Mouse (Mus musculus): ENCODE measurements around the gene Ndufs5.
A peak's percentile ranks its signal among the peaks of the same experiment; 100 is the strongest.

The Ndufs5 gene

DNA sequence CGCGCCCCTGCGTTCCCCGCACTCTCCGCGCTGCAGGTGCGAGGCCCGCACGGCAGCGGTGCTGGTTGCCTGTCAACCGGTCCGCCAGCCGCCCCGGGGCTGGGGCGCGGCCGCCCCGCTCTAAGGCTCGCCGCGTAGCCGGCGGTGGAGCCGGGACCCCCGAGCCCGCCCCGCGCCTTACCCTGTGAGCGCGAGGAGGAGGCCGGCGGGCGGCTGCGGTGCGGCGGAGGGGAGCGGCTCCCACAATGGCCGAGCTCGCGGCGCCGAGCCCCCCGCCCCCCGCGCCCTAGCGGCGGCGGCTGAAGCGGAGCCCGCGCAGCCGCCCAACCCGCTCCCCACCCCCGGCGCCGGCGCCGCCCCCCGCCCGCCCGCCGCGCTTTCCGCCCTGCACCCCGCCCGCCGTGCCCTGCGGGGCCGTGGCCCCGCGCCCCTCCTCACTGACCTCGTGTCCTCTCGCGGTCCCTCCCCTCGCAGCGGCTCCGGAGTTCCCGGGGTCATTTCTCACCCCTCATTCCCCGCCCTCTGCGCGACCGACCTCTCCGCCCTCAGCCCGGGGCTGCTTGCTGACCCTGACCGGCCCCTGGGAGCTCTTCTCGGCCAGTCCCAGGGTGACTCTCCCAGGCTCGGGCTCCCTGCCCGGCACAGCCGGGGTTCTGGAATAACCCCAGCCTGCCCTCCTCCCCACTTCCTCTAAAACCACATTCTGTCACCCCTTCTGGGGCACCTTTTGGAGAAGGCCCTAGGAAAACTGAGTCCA is 30.8 kb downstream of the Ndufs5 start:
- DNase-seq = peak; percentile 70 to 88

DNA sequence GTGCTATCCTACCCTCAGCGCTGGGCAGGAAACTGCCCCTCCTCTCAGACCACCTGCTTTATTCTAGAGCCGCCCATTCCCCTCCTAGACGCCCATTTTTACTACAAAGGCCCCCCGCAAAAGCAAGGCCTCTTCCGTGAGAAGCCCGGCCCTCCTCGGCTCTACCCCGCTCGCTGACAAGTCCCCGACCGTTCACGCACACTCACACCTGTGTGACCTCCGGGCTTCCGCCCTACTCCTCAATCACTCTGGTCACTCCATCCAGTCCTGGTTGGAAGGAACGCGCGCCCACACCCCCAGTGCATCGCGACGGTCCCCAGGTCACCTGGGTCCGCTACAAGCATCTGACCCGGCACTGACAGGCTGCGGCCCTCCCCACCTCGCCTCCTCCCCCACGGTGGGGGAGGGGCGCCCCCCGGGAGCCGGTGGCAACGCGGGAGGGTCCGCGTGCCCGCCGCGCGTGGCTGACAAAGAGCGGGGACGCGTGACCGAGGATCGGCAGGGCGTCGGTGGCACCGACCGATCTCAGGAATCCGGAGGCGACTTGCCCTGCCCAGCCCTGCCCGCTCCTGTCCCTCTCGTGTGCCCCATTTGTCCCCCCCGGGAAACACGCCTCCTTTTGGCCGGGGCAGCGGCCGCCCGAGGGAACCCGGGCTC is 31.5 kb downstream of the Ndufs5 start:
- peak in 1 of 2 experiments; percentile 52 for DNase-seq

DNA sequence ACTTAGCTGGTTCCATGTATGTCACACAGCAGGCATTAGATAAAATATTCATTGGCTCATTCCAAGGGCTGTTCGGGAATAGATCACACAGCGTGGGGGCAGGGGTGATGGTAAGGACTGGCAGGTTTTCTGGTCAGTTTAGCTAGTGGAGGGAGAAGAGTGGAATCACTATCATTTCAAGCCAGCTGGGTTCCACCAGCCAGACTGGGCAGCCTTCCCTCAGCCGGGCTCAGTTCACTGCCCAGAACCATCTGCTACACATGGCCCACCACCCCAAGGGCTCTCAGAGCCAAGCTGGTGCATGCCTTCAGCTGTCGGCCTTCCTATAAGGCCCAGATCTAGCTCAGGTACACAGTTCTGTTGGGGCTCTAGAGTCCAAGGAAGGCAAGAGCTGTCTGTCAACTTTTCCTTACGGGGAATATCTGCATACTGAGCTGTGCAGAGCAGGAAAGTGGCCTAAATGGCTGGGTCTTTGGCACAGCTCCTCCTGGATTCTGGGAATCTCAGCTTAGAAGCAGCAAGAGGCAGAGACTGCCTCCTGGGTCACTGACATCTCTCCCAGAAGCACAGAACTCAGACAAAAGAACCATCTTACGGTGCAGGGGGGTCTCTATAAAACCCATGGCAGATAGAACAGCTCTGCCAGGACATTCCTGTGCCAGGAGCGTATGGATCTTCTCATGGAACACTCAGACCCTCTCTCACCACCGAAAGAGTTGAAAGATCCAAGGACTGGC is 32.3 kb downstream of the Ndufs5 start:
- DNase-seq = no peak

DNA sequence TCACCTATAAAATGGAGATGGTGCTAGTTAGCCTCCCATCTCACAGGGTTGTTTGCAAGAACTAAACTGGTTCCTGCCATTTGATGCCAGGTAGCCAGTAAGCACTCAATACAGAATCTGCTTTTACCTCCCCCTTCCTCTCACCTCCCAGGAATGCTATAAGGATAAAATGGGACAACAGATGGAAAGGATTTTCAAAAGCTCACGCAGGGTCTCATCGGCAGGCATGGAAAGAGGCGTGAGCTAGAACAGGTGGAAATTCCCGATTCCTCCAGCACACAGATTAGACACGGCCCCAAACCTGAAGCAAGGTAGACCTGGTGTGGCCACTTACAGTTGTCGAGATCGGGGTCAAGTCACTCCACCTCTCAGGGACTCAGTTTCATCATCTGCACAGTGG is 33.0 kb downstream of the Ndufs5 start:
- DNase-seq = no peak

DNA sequence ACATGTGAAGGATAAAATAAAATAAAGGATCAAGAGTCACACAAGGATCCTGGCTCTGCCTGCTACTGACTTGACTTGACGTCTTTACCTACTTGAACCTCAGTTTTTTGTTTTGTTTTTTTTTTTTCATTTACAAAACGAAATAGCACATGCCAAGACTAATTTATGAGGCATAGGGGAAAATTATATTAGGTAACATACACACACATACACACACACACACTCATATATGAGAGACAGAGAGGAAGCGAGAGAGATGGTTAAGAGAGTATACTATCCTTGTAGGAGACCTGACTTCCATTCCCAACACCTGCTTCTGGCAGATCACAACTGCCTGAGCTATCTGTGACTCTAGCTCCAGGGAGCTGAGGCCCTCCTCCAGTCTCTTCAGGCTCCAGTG is 33.7 kb downstream of the Ndufs5 start, which contains the start of gene Macf1:
TSS of gene Macf1 (minus strand) at position 101 of the 400 bp plus-strand sequence.
- no peak for DNase-seq

DNA sequence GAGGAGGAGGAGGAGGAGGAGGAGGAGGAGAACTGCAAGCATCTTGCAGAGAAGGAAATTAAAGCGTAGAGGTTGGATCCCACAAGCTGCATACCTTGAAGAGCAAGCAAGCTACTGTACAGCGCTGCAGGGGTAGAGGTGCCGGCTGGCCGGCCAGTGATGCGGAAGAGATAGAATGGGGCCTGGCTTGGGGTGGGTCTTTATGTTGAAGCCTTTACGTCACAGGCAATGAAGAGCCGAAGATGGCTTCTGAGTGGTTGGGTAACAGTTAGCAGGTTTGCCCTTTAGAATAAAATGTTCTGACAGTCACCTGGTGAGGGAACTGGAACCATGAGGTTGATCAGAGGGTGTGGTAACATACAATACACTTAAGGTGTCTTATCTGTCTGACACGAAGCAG is 35.7 kb downstream of the Ndufs5 start:
- DNase-seq = no peak

DNA sequence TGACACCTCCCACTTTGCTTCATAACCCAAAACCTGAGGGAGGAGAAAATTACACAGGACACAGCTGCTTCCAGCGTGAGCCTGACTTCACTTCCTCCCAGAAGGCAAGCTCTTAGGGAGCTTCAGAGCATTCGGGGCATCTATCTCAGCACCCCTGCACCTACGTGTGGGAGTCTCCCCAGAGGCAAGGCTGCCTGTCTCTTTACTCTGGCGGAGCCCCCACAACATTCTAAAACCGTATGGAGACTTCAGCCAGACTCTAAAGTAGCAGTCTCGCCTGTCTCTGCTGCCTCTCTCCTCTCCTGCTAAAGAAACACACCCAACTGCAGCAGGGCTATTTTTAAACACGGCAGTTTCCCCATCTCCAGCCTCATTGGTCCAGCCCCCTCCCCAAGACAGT is 37.0 kb downstream of the Ndufs5 start:
- DNase-seq = no peak

DNA sequence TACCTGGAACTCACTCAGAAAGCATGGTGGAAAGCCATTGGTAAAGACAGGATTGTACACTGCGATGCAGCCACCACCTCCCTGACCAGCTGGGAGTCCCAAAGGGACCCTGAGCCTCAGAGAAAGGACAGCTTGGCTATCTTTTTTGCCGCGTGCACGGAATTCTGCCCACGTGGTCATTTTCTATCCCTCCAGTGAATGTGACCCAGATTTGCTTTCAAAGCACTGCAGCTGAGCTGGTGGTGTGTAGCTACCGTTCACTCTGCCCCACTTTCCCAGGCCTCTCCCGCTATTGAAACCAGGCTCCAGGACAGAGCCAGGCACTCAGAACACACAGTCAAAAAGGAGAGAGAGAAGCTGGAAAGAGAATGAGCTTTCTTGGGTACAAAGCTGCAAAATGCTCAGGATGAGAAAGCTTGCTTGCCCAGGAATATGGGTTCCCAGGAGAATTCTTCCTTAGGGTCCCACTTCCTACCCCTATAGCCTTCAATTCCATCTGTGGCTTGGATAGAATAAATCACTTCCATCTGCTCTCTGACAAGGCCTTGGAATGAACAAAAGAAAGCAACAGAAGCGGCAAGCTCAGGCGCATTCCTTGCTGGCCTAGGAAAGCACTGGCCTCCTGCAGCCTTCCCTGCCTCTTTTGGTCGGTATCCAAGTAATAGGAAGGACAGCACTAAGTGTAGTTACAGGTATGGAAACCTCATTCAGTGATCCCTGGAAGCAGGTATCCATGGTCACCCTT is 40.8 kb downstream of the Ndufs5 start:
- DNase-seq = peak; percentile 50 to 52

DNA sequence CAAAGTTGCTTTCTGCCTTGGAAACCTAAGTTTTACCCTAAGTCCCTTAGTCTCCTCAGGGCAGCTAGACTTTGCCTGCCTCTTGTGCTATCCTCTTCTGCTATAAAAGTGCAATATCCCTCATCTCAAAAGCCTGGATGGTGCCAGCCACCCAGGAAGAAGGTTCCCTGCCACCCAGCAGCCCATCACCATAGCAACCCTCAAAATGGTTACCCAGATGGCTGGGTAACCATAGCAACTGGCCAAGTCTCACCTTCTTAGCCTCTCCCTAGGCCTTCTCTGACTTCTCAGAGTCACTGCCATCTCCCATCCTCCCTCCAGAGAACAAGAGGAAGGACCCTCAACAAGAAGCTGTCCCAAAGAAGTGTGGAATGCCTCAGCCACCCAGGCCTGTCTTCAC is 47.4 kb downstream of the Ndufs5 start:
- DNase-seq = no peak

DNA sequence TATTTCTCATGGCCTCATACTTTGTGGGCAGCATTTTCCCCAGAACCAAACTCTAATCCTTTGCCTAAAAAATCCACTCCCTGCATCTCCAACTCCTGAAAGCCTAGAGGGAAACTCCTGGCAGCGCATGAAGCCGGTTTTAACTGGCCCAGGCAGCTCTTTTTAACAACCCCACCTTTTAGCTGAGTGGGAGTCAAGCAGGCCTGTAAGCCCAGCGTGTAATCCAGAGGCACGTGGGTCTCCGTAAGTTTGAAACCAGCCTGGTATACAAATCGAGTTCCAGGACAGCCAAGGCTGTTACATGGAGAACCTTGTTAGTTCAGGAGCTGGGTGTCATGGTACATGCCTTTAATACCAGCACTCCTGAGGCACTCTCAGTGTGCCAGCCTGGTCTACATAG is 48.3 kb downstream of the Ndufs5 start:
- DNase-seq = no peak

DNA sequence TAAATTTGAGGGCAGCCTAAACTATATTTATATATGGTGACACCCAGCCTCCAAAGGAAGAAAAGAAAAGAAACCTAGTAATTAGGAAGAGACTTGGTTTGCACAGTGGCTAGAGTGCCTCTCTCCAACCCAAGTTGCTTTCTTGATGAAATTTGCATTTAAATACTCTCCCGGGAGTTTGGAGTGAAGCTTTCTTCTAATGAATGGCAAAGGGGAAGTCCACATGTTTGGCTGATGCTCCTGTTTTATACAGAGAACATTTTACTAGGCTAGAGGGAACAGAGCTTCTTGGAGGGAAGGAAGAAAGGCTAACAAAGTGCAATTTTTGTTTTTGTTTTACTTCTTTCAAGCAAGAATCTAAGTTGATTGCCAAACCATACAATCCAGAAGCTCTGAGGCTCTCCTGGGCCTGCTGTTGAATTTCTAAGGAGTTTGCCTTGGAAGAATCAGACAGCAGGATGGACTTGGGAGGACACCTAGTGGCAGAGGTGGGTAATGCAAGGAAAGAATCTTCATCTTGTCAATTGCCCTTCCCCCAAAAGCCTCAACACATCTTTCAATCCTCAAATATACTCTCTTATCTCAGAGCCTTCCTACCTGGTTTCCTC is 50.6 kb downstream of the Ndufs5 start:
- DNase-seq = peak; percentile 67 to 91

DNA sequence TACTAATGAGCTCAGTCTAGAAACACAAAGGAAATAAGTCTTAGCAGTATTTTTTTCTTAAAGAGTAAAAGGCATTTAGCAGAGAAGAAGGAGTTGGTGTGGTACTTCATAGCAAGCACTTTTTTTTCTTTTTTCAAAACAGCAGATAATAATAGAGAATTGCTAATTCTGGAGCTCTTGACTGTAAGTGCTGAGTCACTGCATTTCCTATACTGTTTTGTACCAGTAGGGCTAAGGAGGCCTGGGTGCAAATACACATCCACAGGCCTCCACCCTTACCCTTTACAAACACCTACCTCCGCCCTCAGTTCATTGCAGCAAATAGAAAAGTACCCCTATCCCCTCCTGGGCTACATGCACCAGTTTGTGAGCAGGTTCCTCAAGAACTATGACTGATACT is 51.5 kb downstream of the Ndufs5 start:
- DNase-seq = no peak

DNA sequence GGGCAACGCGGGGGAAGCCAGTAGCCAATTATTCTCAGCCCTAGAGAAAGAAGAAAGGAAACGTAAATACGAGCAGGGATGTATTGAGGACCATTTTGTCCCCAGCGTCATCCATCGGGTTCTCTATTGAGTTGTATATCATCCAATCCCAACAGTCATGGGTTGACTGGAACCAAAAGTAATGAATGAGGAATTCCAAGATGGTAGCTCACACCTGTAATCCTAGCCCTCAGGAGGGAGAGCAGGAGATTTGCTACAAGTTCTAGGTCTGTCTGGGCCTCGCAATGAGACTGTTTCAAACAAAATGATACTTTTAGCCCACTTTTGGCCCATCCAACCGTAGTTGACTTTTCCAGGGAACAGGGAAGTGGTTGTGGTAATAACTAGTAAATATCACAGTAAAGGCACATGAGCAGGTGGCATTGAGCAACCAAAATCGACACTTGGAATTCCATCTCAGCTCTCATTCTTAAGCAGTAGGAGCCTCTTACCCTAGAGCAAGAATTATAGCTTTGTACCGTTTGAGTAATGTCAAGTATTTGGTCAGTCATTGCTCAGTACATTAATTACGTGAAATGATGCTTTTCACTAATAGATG is 52.2 kb downstream of the Ndufs5 start:
- no peak for DNase-seq

DNA sequence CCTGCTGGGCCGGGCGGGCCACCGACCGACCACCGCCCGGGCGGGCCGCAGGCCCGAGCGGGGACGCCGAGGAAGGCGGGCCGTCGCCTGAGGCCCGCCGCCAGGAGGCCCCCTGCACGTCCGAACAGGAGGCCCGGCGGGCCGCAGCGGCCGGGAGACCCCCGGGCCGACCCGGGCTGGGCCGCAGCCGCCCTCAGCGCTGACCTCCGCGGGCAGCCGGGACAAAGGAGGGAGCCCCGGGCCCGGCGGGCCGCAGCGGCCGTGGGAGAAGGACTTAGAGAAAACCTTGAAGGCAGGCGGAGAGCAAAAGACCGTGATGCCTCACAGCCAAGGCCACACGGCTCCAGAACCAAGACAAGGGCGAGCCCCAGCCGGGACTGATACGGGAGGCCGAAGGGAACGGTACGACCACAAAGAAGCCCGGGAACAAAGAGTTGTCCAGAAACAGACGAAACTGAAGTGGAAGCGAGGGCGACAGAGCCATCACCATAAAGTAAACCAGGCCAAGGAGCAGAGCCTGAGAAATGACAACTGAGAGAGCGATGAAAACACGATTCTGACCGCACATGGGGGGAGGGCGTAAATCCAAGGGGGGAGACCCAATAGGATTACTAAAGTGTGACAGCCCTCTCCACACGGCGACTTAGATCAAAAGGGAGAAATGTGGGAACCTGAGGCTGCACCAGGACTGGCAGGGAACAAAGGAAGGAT is 52.9 kb downstream of the Ndufs5 start:
- DNase-seq = peak; percentile 42 to 58

DNA sequence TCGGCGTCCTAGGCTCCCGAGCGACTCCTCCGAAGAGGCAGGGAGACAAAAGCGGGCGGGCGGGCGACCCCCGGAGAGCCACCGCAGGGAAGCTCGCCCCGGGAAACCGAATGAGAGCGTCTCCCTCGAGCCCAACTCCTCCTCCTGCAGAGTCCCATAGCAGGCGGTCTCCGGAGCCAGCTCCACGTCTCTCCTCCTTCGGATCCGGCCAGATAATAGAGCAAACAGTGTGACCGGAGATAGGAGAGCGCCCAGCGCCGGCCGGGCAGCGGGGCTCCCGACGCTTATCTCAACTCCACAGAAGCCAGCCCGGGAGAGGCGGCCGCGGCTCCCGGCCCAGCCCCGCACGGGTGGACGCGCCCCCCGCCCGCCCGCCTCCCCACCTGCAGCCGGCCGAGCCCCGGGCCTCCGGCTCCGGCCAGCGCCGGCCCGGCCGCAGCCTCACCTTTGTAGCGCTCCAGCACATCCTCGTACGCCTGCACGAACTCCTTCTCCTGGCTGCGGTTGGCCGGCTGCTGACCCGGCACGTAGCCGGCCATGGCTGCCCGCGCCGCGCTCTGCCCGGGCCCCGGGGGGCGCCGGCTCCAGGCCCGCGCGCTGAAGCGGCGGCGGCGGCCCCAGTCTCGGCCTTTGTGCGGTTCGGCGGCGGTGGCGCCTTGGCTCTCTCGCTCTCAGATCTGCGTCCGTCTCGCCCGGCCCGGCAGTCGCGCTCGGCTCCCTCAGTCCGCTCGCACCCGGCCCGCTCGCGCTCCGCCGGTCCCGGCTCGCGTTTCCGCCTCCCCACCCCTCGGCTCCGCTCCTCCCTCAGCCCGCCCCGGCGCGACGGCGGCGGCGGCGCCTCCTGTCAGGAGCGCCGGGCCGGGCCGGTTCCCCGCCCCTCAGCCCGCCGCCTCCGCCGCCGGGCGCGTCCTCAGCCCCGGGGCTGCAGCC is 53.7 kb downstream of the Ndufs5 start:
- DNase-seq = peak; percentile 77 to 92

DNA sequence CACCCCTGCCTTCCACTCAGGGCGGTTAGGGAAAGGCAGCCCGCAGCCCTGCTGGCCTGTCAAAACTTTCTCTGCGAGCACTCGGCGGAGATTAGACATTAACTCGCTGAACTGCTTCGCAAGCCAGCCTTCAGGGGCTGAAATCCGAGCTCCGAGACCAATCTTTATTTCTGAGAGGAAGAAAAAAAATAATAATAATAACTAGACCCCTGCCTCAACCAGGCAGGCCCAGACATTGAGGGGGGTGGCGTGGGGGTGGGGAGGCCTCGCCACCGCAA is 54.4 kb downstream of the Ndufs5 start:
- peak; percentile 74 to 85 for DNase-seq

DNA sequence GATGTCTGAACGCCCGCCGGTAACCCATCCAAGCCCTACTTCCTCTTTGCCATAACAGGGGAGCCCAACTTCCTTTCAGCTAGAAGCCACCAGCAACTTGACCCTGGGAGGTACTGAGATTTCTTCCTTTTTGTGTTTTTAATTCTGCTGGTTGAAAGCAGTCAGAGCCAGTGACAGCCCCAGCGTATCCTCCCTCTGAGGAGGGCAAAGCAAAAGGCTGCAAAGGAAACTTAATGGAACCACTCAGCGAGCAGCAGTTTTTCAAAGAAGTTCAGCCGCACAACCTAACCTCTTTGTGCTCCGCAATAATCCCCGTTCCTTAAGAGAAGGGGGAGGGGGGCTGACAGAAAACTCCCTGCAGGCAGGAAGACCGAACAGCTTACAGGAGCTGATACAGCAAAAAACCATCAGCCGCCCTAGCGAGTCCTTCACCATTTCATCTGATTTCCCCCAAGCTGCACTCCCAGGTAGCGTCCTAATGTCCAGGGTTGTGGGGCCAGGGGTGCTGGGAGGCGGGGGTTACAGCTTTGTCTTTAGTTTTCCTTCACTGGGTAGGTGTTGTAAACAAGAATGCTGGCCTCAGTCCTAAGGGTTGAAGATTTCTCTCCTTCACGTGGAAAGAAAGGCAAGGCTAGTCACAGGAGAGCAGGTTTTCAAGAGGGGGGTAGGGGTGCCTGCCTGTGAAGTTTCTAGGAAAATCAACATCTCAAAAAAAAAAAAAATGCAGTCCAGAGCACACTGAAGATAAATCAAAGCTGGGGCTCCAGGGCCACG is 54.9 kb downstream of the Ndufs5 start:
- peak; percentile 42 to 55 for DNase-seq
